Mouse (Mus musculus): ENCODE data around the gene Sumo2. TPM values are rescaled to one million over a fixed set of nuclear protein-coding genes. Genes with fewer than 3 reads are reported as not detected.

Gene Sumo2
- polyA plus RNA-seq, 1 experiment from 2014 or later: 1,406 TPM

- Histone ChIP-seq H3K27ac (no peak overlapping the region), H3K9me3 (no peaks in the 10 kb centered on the region), H3K27me3 (no peaks in the 10 kb centered on the region), H3K9ac (replicated peaks) (no peak overlapping the region), H3K4me2 (no peak overlapping the region), H3K4me1 (replicated peaks) (peaks cover 14% of the 10 kb centered on the region), H3K4me3 (replicated peaks) (no peak overlapping the region), H3K36me3 (peaks cover 11% of the 10 kb centered on the region)
- WGBS: 75% methylated on average over 5 of the region's 5 CpGs
- ATAC-seq (ENCODE audit: insufficient number of reproducible peaks, insufficient read depth, low FRiP score, low TSS enrichment, low read depth): no peak
These were observed 19.1 kb downstream of the Sumo2 start for GRCm38 (mm10) chr11:115516942-115517341.

GRCm38 (mm10) chr11:115515021-115515420 lies 21.1 kb downstream of the Sumo2 start:
- Histone ChIP-seq H3K9me3 (no peaks in the 10 kb centered on the region), H3K4me1 (replicated peaks) (peaks cover 33% of the 10 kb centered on the region), H3K9ac (replicated peaks) (no peak overlapping the region), H3K27ac (no peak overlapping the region), H3K36me3 (no peaks in the 10 kb centered on the region), H3K4me2 (peak overlapping the region; percentile 17; the same call in 1 of the 2 replicates), H3K4me3 (replicated peaks) (no peak overlapping the region), H3K27me3 (no peaks in the 10 kb centered on the region)
- ATAC-seq (ENCODE audit: insufficient number of reproducible peaks, insufficient read depth, low FRiP score, low TSS enrichment, low read depth): no peak
- WGBS: 82% methylated on average over 6 of the region's 6 CpGs

- Histone ChIP-seq H3K4me3 (replicated peaks) (peak within 1 kb of the TSS; percentile 73), H3K27ac (peak within 1 kb of the TSS; percentile 83), H3K27me3 (no peaks in the 10 kb centered on the region), H3K36me3 (no peaks in the 10 kb centered on the region), H3K9ac (replicated peaks) (peak within 1 kb of the TSS; percentile 92), H3K4me1 (replicated peaks) (peaks cover 37% of the 10 kb centered on the region), H3K4me2 (peak within 1 kb of the TSS; percentile 95), H3K9me3 (no peaks in the 10 kb centered on the region)
- under 1% methylated on average over 24 of the region's 24 CpGs for WGBS
- ATAC-seq (ENCODE audit: insufficient number of reproducible peaks, insufficient read depth, low FRiP score, low TSS enrichment, low read depth): peak; percentile 95
These were observed 21.8 kb downstream of the Sumo2 start, which contains the start of gene Jpt1 for GRCm38 (mm10) chr11:115514238-115514663. Gene Jpt1, minus strand, starts transcription at chr11:115514387.

- no peaks in the 10 kb centered on the region for H3K27me3 ChIP-seq
These were observed 22.5 kb downstream of the Sumo2 start for GRCm38 (mm10) chr11:115513271-115514237.

GRCm38 (mm10) chr11:115512407-115513183 lies 23.5 kb downstream of the Sumo2 start:
- H3K27me3 ChIP-seq: no peaks in the 10 kb centered on the region
- H3K4me1 ChIP-seq (replicated peaks): peaks cover 44% of the 10 kb centered on the region
- no peak for ATAC-seq (ENCODE audit: insufficient number of reproducible peaks, insufficient read depth, low FRiP score, low TSS enrichment, low read depth)
- H3K36me3 ChIP-seq: no peaks in the 10 kb centered on the region
- peak overlapping the region; percentile 73 for H3K4me3 ChIP-seq (replicated peaks)
- no peaks in the 10 kb centered on the region for H3K9me3 ChIP-seq
- peak overlapping the region; percentile 57 for H3K27ac ChIP-seq
- H3K4me2 ChIP-seq: peak overlapping the region; percentile 95
- 40% methylated on average over 8 of the region's 8 CpGs for WGBS
- peak overlapping the region; percentile 92 for H3K9ac ChIP-seq (replicated peaks)

More at GRCm38 (mm10) chr11:115513271-115514237, 22.5 kb downstream of the Sumo2 start:
- ATAC-seq (ENCODE audit: insufficient number of reproducible peaks, insufficient read depth, low FRiP score, low TSS enrichment, low read depth): peak; percentile 12
- H3K27ac ChIP-seq: peak overlapping the region; percentile 83
- peak overlapping the region; percentile 95 for H3K4me2 ChIP-seq
- H3K9me3 ChIP-seq: no peaks in the 10 kb centered on the region
- H3K36me3 ChIP-seq: no peaks in the 10 kb centered on the region
- peak overlapping the region; percentile 73 for H3K4me3 ChIP-seq (replicated peaks)
- H3K4me1 ChIP-seq (replicated peaks): peaks cover 41% of the 10 kb centered on the region
- H3K9ac ChIP-seq (replicated peaks): peak overlapping the region; percentile 92
- under 1% methylated on average over 57 of the region's 57 CpGs for WGBS

GRCm38 (mm10) chr11:115512004-115512403 lies 24.1 kb downstream of the Sumo2 start:
- 66% methylated on average over 3 of the region's 3 CpGs for WGBS
- H3K36me3 ChIP-seq: no peaks in the 10 kb centered on the region
- H3K4me2 ChIP-seq: peak overlapping the region; percentile 95
- no peaks in the 10 kb centered on the region for H3K9me3 ChIP-seq
- H3K9ac ChIP-seq (replicated peaks): peak overlapping the region; percentile 92
- peaks cover 44% of the 10 kb centered on the region for H3K4me1 ChIP-seq (replicated peaks)
- H3K27me3 ChIP-seq: no peaks in the 10 kb centered on the region
- no peak for ATAC-seq (ENCODE audit: insufficient number of reproducible peaks, insufficient read depth, low FRiP score, low TSS enrichment, low read depth)
- H3K27ac ChIP-seq: peak overlapping the region; percentile 57
- peak overlapping the region; percentile 73 for H3K4me3 ChIP-seq (replicated peaks)

- WGBS: 76% methylated on average over 2 of the region's 2 CpGs
- Histone ChIP-seq H3K9ac (replicated peaks) (peak overlapping the region; percentile 92), H3K9me3 (no peaks in the 10 kb centered on the region), H3K4me3 (replicated peaks) (peak overlapping the region; percentile 73), H3K4me1 (replicated peaks) (peaks cover 44% of the 10 kb centered on the region), H3K4me2 (peak overlapping the region; percentile 95), H3K27me3 (no peaks in the 10 kb centered on the region), H3K27ac (peak overlapping the region; percentile 57; the same call in 1 of the 2 replicates), H3K36me3 (peaks cover 4% of the 10 kb centered on the region; the same call in 1 of the 2 replicates)
- ATAC-seq (ENCODE audit: insufficient number of reproducible peaks, insufficient read depth, low FRiP score, low TSS enrichment, low read depth): no peak
These were observed 25.0 kb downstream of the Sumo2 start for GRCm38 (mm10) chr11:115511121-115511520.

- ATAC-seq (ENCODE audit: insufficient number of reproducible peaks, insufficient read depth, low FRiP score, low TSS enrichment, low read depth): no peak
- Histone ChIP-seq H3K9me3 (no peaks in the 10 kb centered on the region), H3K4me2 (peak overlapping the region; percentile 95), H3K27ac (peak overlapping the region; percentile 66; the same call in 1 of the 2 replicates), H3K4me1 (replicated peaks) (peaks cover 47% of the 10 kb centered on the region), H3K27me3 (no peaks in the 10 kb centered on the region), H3K36me3 (peaks cover 4% of the 10 kb centered on the region; the same call in 1 of the 2 replicates), H3K9ac (replicated peaks) (peak overlapping the region; percentile 92; the same call in 1 of the 2 replicates), H3K4me3 (replicated peaks) (peak overlapping the region; percentile 15; the same call in 1 of the 2 replicates)
- WGBS: 56% methylated on average over 5 of the region's 5 CpGs
These were observed 25.6 kb downstream of the Sumo2 start for GRCm38 (mm10) chr11:115510507-115510888.

GRCm38 (mm10) chr11:115509773-115510506 lies 26.1 kb downstream of the Sumo2 start:
- Histone ChIP-seq H3K9ac (replicated peaks) (peak overlapping the region; percentile 92; the same call in 1 of the 2 replicates), H3K27ac (peak overlapping the region; percentile 66)
- WGBS: 45% methylated on average over 6 of the region's 6 CpGs

GRCm38 (mm10) chr11:115508061-115508460 lies 28.0 kb downstream of the Sumo2 start:
- Histone ChIP-seq H3K27me3 (no peaks in the 10 kb centered on the region), H3K9ac (replicated peaks) (no peak overlapping the region), H3K4me2 (no peak overlapping the region), H3K4me1 (replicated peaks) (peaks cover 45% of the 10 kb centered on the region), H3K36me3 (peaks cover 24% of the 10 kb centered on the region), H3K4me3 (replicated peaks) (no peak overlapping the region), H3K27ac (no peak overlapping the region), H3K9me3 (no peaks in the 10 kb centered on the region)
- no peak for ATAC-seq (ENCODE audit: insufficient number of reproducible peaks, insufficient read depth, low FRiP score, low TSS enrichment, low read depth)
- whole genome bisulfite sequencing: 85% methylated on average over 2 of the region's 2 CpGs

More at GRCm38 (mm10) chr11:115509773-115510506, 26.1 kb downstream of the Sumo2 start:
- Histone ChIP-seq H3K9me3 (no peaks in the 10 kb centered on the region), H3K36me3 (peaks cover 9% of the 10 kb centered on the region), H3K4me2 (peak overlapping the region; percentile 95), H3K4me1 (replicated peaks) (peaks cover 47% of the 10 kb centered on the region), H3K27me3 (no peaks in the 10 kb centered on the region), H3K4me3 (replicated peaks) (0 out of 2 replicates have a peak overlapping the region, but pooled peaks have one; percentile 15)
- no peak for ATAC-seq (ENCODE audit: insufficient number of reproducible peaks, insufficient read depth, low FRiP score, low TSS enrichment, low read depth)

All from limb, embryonic 12.5 days (tissue).